Mouse (Mus musculus) MEL (cell line): ENCODE measurements around the gene Ciz1. TPM values are rescaled to one million over a fixed set of nuclear protein-coding genes. Genes with fewer than 3 reads are reported as not detected.

Source experiments
- DNase-seq: peaks from one replicate; pipeline ENCODE4 v3.0.0; 2011; ENCODE audit warnings: low read depth, low spot score
- H3K27ac ChIP-seq: 2 replicates; pipeline ENCODE4 v1.5.1; 2012; ENCODE audit warnings: low read depth, mild to moderate bottlenecking, control low read depth, low read length, moderate library complexity; ENCODE audit not compliant: control insufficient read depth
- H3K27me3 ChIP-seq, 2 experiments: fragments of 150-350 bp in 1 of 2; sonication (generic) in 1 of 2; 2 replicates each; pipeline ENCODE4 v1.6.1; 2012; ENCODE audit warnings: low read length in 2 of 2, mild to moderate bottlenecking in 2 of 2, improper control_type of control experiment in 1 of 2, moderate library complexity in 1 of 2; ENCODE audit not compliant: insufficient read depth in 2 of 2, control insufficient read depth in 1 of 2
- H3K36me3 ChIP-seq, 2 experiments: 2 replicates each; pipeline ENCODE4 v1.6.1; 2012 to 2014; ENCODE audit warnings: low read length in 2 of 2, improper control_type of control experiment in 1 of 2, inconsistent platforms in 1 of 2, mild to moderate bottlenecking in 1 of 2; ENCODE audit not compliant: insufficient read depth in 2 of 2, control insufficient read depth in 1 of 2
- H3K4me1 ChIP-seq, 2 experiments: fragments of 150-350 bp in 1 of 2; sonication (generic) in 1 of 2; 2 replicates each; pipeline ENCODE4 v1.6.1; 2012; ENCODE audit warnings: low read length in 2 of 2, improper control_type of control experiment in 1 of 2, mild to moderate bottlenecking in 1 of 2; ENCODE audit not compliant: insufficient read depth in 2 of 2, control insufficient read depth in 1 of 2
- H3K4me3 ChIP-seq, 2 experiments: fragments of 150-350 bp in 1 of 2; sonication (generic) in 1 of 2; 2 replicates each; pipeline ENCODE4 v1.5.1; 2012; ENCODE audit warnings: low read depth in 2 of 2, low read length in 2 of 2, mild to moderate bottlenecking in 2 of 2, moderate library complexity in 2 of 2, control low read depth in 1 of 2, improper control_type of control experiment in 1 of 2; ENCODE audit not compliant: control insufficient read depth in 1 of 2, insufficient read depth in 1 of 2
- H3K79me2 ChIP-seq: 2 replicates; pipeline ENCODE4 v1.6.1; 2012; ENCODE audit warnings: mild to moderate bottlenecking, low read length, moderate library complexity; ENCODE audit not compliant: control insufficient read depth, poor library complexity, insufficient read depth
- H3K9ac ChIP-seq: 2 replicates; pipeline ENCODE4 v1.6.1; 2012; ENCODE audit warnings: low read depth, mild to moderate bottlenecking, control low read depth, low read length, moderate library complexity; ENCODE audit not compliant: control insufficient read depth, poor library complexity, severe bottlenecking
- H3K9me3 ChIP-seq: fragments of 150-350 bp; sonication (generic); replicated peaks from 2 replicates; pipeline ENCODE4 v1.6.1; 2012; ENCODE audit warnings: mild to moderate bottlenecking, low read length, improper control_type of control experiment, moderate library complexity; ENCODE audit not compliant: insufficient read depth
- CHD1 ChIP-seq: IDR thresholded peaks from 2 replicates; pipeline ENCODE4 v1.6.1; 2012; ENCODE audit warnings: low read depth, mild to moderate bottlenecking, inconsistent platforms, low read length, improper control_type of control experiment
- CHD2 ChIP-seq: IDR thresholded peaks from 2 replicates; pipeline ENCODE4 v1.6.1; 2011; ENCODE audit warnings: low read length, improper control_type of control experiment
- CTCF ChIP-seq, 3 experiments: IDR thresholded peaks in 2 of 3; conservative IDR thresholded peaks in 1 of 3; 2 replicates each; pipeline ENCODE4 v1.5.1; 2011 to 2012; ENCODE audit warnings: low read length in 3 of 3, low read depth in 2 of 3, mild to moderate bottlenecking in 2 of 3, improper control_type of control experiment in 1 of 3, inconsistent platforms in 1 of 3, mixed read lengths in 1 of 3, moderate library complexity in 1 of 3; ENCODE audit not compliant: control insufficient read depth in 1 of 3, insufficient read depth in 1 of 3, poor library complexity in 1 of 3, severe bottlenecking in 1 of 3
- E2F4 ChIP-seq: IDR thresholded peaks from 2 replicates; pipeline ENCODE4 v1.6.1; 2011; ENCODE audit warnings: low read depth, low read length, improper control_type of control experiment, borderline replicate concordance
- ELF1 ChIP-seq: IDR thresholded peaks from 2 replicates; pipeline ENCODE4 v1.6.1; 2014; ENCODE audit warnings: low read depth, mild to moderate bottlenecking, inconsistent platforms, low read length, improper control_type of control experiment, moderate library complexity
- EP300 ChIP-seq, 2 experiments: IDR thresholded peaks; 2 replicates each; pipeline ENCODE4 v1.6.1; 2011; ENCODE audit warnings: improper control_type of control experiment in 2 of 2, low read length in 2 of 2, low read depth in 1 of 2, mild to moderate bottlenecking in 1 of 2
- ETS1 ChIP-seq: IDR thresholded peaks from 2 replicates; pipeline ENCODE4 v1.6.1; 2012; ENCODE audit warnings: low read depth, mild to moderate bottlenecking, inconsistent platforms, low read length, improper control_type of control experiment, moderate library complexity
- GATA1 ChIP-seq: IDR thresholded peaks from 2 replicates; pipeline ENCODE4 v1.6.1; 2011; ENCODE audit warnings: low read depth, low read length, improper control_type of control experiment
- HCFC1 ChIP-seq: IDR thresholded peaks from 2 replicates; pipeline ENCODE4 v1.6.1; 2012; ENCODE audit warnings: low read depth, mild to moderate bottlenecking, inconsistent platforms, low read length, improper control_type of control experiment, moderate library complexity
- JUND ChIP-seq: IDR thresholded peaks from 2 replicates; pipeline ENCODE4 v1.6.1; 2011; ENCODE audit warnings: low read depth, mild to moderate bottlenecking, improper control_type of control experiment, low read length
- MAFK ChIP-seq: IDR thresholded peaks from 2 replicates; pipeline ENCODE4 v1.6.1; 2011; ENCODE audit warnings: low read depth, mild to moderate bottlenecking, low read length, improper control_type of control experiment, borderline replicate concordance
- MEF2A ChIP-seq: IDR thresholded peaks from 2 replicates; pipeline ENCODE4 v1.6.1; 2014; ENCODE audit warnings: low read depth, mild to moderate bottlenecking, inconsistent platforms, low read length, improper control_type of control experiment; ENCODE audit not compliant: poor library complexity, insufficient replicate concordance, severe bottlenecking; ENCODE audit errors: extremely low read depth
- MXI1 ChIP-seq: IDR thresholded peaks from 2 replicates; pipeline ENCODE4 v1.6.1; 2011; ENCODE audit warnings: mild to moderate bottlenecking, low read depth, low read length, improper control_type of control experiment
- MYC ChIP-seq: IDR thresholded peaks from 2 replicates; pipeline ENCODE4 v1.6.1; 2011; ENCODE audit warnings: low read depth, mild to moderate bottlenecking, low read length, improper control_type of control experiment, moderate library complexity
- RCOR1 ChIP-seq: IDR thresholded peaks from 2 replicates; pipeline ENCODE4 v1.6.1; 2012; ENCODE audit warnings: low read depth, mild to moderate bottlenecking, inconsistent platforms, low read length, improper control_type of control experiment
- SIN3A ChIP-seq: IDR thresholded peaks from 2 replicates; pipeline ENCODE4 v1.6.1; 2012; ENCODE audit warnings: low read length, improper control_type of control experiment, inconsistent platforms
- TBP ChIP-seq: IDR thresholded peaks from 2 replicates; pipeline ENCODE4 v1.8.0; 2011; ENCODE audit warnings: low read depth, low read length, improper control_type of control experiment
- UBTF ChIP-seq: IDR thresholded peaks from 2 replicates; pipeline ENCODE4 v1.6.1; 2012; ENCODE audit warnings: low read depth, mild to moderate bottlenecking, inconsistent platforms, low read length, improper control_type of control experiment, moderate library complexity, borderline replicate concordance; ENCODE audit not compliant: insufficient read depth
- ZKSCAN1 ChIP-seq: IDR thresholded peaks from 2 replicates; pipeline ENCODE4 v1.6.1; 2012; ENCODE audit warnings: low read depth, mild to moderate bottlenecking, inconsistent platforms, low read length, improper control_type of control experiment, moderate library complexity
- polyA plus RNA-seq, 2 experiments: library from polyadenylated mRNA; stranded (reverse) in 1 of 2; unstranded in 1 of 2; fragments of >175 nt in 1 of 2; fragments of >200 nt in 1 of 2; gene quantifications; 2 replicates each; pipeline versions ENCODE4 v1.2.1 to v1.2.4; 2012; ENCODE audit warnings: low replicate concordance in 2 of 2, low read depth in 1 of 2; ENCODE audit not compliant: insufficient read length in 2 of 2, insufficient read depth in 1 of 2, missing spikeins in 1 of 2
- total RNA-seq: library from RNA; depleted of rRNA; stranded (reverse); fragments of 300-350 nt; gene quantifications from 2 replicates; pipeline ENCODE4 v1.2.3, GENCODE M21; 2012

Ciz1 gene
- total and polyA plus RNA-seq, 3 experiments, result 20.7 to 99.8 TPM; not detected in 1

GRCm38 (mm10) chr2:32360741-32361140 lies 8.6 kb downstream of the Ciz1 start:
- Histone ChIP-seq H3K9ac (no peak overlapping the region), H3K27ac (no peak overlapping the region), H3K4me1 (peaks cover 0 to 6% of the 10 kb centered on the region in 2 experiments; a peak in 2 of 4 replicates), H3K9me3 (no peaks in the 10 kb centered on the region), H3K79me2 (peaks cover 6% of the 10 kb centered on the region; the same call in 1 of the 2 replicates), H3K36me3 (peaks cover 0 to 3% of the 10 kb centered on the region in 2 experiments; a peak in 2 of 4 replicates), H3K4me3 (no peak overlapping the region), H3K27me3 (peaks cover 3 to 4% of the 10 kb centered on the region in 2 experiments; a peak in 3 of 4 replicates)
- DNase-seq, result no peak
- TF ChIP-seq E2F4, result no peak
- TF ChIP-seq ETS1, result no peak
- TF ChIP-seq EP300 (IDR thresholded peaks at IDR 0.05; ENCODE audit: low read depth in 1 of 2, low read length in 2 of 2), result no peak
- TF ChIP-seq ELF1, result no peak
- TF ChIP-seq MAFK, result no peak
- TF ChIP-seq MYC, result no peak
- TF ChIP-seq MEF2A, result no peak
- no peak for TF ChIP-seq ZKSCAN1
- TF ChIP-seq CHD2, result no peak
- no peak for TF ChIP-seq SIN3A
- TF ChIP-seq CTCF (IDR thresholded peaks at IDR 0.05 in 2 of 3, conservative IDR thresholded peaks at IDR 0.05 in 1 of 3; ENCODE audit: control insufficient read depth in 1 of 3, insufficient read depth in 1 of 3, low read depth in 2 of 3, low read length in 3 of 3, poor library complexity in 1 of 3, severe bottlenecking in 1 of 3), result no peak
- no peak for TF ChIP-seq RCOR1
- no peak for TF ChIP-seq HCFC1
- TF ChIP-seq UBTF, result no peak
- TF ChIP-seq TBP, result no peak
- TF ChIP-seq CHD1, result no peak

GRCm38 (mm10) chr2:32361437-32361836 lies 9.3 kb downstream of the Ciz1 start:
- H3K27me3 ChIP-seq, result peaks cover 3 to 4% of the 10 kb centered on the region in 2 experiments; a peak in 3 of 4 replicates
- peaks cover 0 to 6% of the 10 kb centered on the region in 2 experiments; a peak in 2 of 4 replicates for H3K4me1 ChIP-seq
- no peak for DNase-seq
- no peak overlapping the region for H3K9ac ChIP-seq
- TF ChIP-seq ETS1 (no peak), ZKSCAN1 (no peak), ELF1 (no peak), HCFC1 (no peak), MXI1 (no peak), GATA1 (no peak), JUND (no peak)
- peaks cover 0 to 3% of the 10 kb centered on the region in 2 experiments; a peak in 2 of 4 replicates for H3K36me3 ChIP-seq
- no peaks in the 10 kb centered on the region for H3K9me3 ChIP-seq
- H3K27ac ChIP-seq, result no peak overlapping the region
- peaks cover 6% of the 10 kb centered on the region; the same call in 1 of the 2 replicates for H3K79me2 ChIP-seq
- no peak overlapping the region for H3K4me3 ChIP-seq
